Mouse (Mus musculus) spleen, adult 2 months (tissue): ENCODE results near the gene Fkrp. TPM values are rescaled to one million over a fixed set of nuclear protein-coding genes. Genes with fewer than 3 reads are reported as not detected.
A peak's percentile ranks its signal among the peaks of the same experiment; 100 is the strongest.

Experiments used
- DNase-seq, 2 experiments: peaks; one replicate each; pipeline versions ENCODE4 v3.0.0 to v3.0.0-alpha.2; 2012 to 2021; ENCODE audit warnings: low spot score in 2 of 2, low read depth in 1 of 2
- H3K27ac ChIP-seq: fragments of 200-500 bp; 2 replicates; pipeline ENCODE4 v1.5.1; 2012; ENCODE audit warnings: low read length, inconsistent platforms; ENCODE audit not compliant: insufficient read depth
- H3K27me3 ChIP-seq: fragments of 200-500 bp; 2 replicates; pipeline ENCODE4 v1.6.1; 2012; ENCODE audit warnings: mild to moderate bottlenecking, moderate library complexity, low read length, inconsistent platforms; ENCODE audit not compliant: control insufficient read depth, insufficient read depth
- H3K36me3 ChIP-seq: fragments of 200-500 bp; 2 replicates; pipeline ENCODE4 v1.6.1; 2012; ENCODE audit warnings: mild to moderate bottlenecking, low read length, inconsistent platforms; ENCODE audit not compliant: control insufficient read depth, insufficient read depth
- H3K4me1 ChIP-seq: fragments of 200-500 bp; 2 replicates; pipeline ENCODE4 v1.6.1; 2011; ENCODE audit warnings: inconsistent platforms; ENCODE audit not compliant: control insufficient read depth, insufficient read depth, insufficient read length
- H3K4me3 ChIP-seq: fragments of 200-500 bp; 2 replicates; pipeline ENCODE4 v1.5.1; 2011; ENCODE audit warnings: mild to moderate bottlenecking, inconsistent platforms; ENCODE audit not compliant: insufficient read depth, insufficient read length; ENCODE audit errors: extremely low read depth
- CTCF ChIP-seq: fragments of 200-500 bp; IDR thresholded peaks from 2 replicates; pipeline ENCODE4 v1.5.1; 2011; ENCODE audit warnings: mild to moderate bottlenecking, inconsistent platforms; ENCODE audit not compliant: insufficient read depth, insufficient read length, insufficient replicate concordance; ENCODE audit errors: extremely low read depth
- POLR2A ChIP-seq: fragments of 200-500 bp; IDR thresholded peaks from 2 replicates; pipeline ENCODE4 v1.6.1; 2011; ENCODE audit warnings: low read depth, low read length, inconsistent platforms
- WGBS: fragments of 180-500 bp; shearing (Covaris S2); methylation state at CpG from one replicate; pipeline ENCODE4 v1.1.7; 2018; 5-methylcytosine and 5-hydroxymethylcytosine counted together
- polyA plus RNA-seq: library from polyadenylated mRNA; depleted of rRNA; stranded (reverse); fragments of >200 nt; gene quantifications from 2 replicates; pipeline ENCODE4 v1.2.3, GENCODE M21; 2012; rRNA removed

Gene Fkrp
- 28.6 and 36.1 TPM in 2 replicates for polyA plus RNA-seq

DNA sequence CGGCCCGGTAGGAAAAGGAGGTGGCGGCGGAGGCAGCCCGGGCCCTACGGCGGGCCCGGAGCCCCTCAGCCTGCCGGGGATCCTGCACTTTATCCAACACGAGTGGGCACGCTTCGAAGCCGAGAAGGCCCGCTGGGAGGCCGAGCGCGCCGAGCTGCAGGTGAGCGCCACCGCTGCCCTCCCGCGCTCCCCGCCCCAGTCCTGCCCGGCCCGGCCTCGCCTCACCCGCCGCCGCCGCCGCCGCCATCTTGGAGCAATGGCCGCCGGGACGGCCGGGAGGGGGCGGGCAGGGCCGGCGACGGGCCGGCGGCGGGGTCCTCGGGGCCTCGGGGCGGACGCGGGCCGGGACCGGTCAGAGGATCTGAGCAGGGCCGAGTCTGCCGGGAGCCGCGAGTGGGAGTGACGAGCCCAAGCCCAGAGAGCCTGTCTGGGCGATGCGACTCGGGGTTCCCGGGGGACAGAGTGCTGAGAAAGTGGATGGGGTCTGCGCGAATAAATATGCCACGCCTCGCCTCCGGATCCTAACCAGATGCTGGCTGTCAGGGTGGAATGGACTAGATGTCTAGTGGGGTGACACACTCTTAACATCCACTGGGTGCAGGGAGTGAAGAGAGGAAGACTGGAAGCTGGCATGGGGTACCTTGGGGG, at the start of gene Fkrp:
Gene Fkrp, minus strand, starts transcription at position 258 of the 648 bp plus-strand sequence.
- Histone ChIP-seq H3K4me1 (peaks cover 22% of the 10 kb centered on the region; the same call in 1 of the 2 replicates), H3K27ac (peak within 1 kb of the TSS; percentile 86), H3K36me3 (peaks cover 2% of the 10 kb centered on the region), H3K4me3 (peak within 1 kb of the TSS; percentile 96), H3K27me3 (no peaks in the 10 kb centered on the region)
- no peak for TF ChIP-seq POLR2A
- TF ChIP-seq CTCF: no peak
- under 1% methylated on average over 53 of the region's 64 CpGs for WGBS
- peak in 1 of 2 experiments; percentile 46 for DNase-seq

DNA sequence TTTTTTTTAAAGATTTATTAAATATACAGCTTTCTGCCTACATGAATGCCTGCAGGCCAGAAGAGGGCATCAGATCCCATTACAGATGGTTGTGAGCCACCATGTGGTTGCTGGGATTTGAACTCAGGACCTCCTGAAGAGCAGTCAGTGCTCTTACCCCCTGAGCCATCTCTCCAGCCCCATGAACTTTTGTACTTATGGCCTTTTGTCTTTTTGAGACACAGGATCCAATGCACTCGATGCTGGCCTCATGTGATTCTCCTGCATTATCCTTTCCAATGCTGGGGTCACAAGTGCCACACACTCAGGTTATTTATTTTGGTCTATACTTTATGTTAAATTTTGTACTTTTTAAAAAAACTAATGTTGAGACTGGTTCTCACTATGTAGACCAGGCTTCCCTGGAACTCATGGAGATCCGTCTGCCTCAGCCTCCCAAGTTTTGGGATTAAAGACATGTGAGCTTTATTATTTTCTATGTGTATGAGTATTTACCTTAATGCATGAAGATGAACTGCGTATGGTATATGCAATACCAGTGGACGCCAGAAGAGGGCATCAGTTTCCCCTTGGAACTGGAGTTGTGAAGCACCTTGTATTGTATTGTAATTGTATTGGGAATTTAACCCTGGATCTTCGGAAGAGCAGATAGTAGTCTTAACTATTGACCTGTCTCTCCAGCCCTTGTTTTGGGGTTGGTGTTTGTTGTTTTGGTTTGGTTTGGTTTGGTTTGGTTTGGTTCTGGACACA, 43.5 kb upstream of the Fkrp start:
- Histone ChIP-seq H3K27ac (no peak overlapping the region), H3K36me3 (peaks cover 73% of the 10 kb centered on the region), H3K27me3 (no peaks in the 10 kb centered on the region), H3K4me3 (no peak overlapping the region), H3K4me1 (no peaks in the 10 kb centered on the region)
- peak in 1 of 2 experiments; percentile 51 for DNase-seq
- WGBS: 48% methylated on average over 5 of the region's 5 CpGs
- TF ChIP-seq CTCF (0 out of 2 replicates have a peak, but pooled peaks have one; percentile 5), POLR2A (no peak)

DNA sequence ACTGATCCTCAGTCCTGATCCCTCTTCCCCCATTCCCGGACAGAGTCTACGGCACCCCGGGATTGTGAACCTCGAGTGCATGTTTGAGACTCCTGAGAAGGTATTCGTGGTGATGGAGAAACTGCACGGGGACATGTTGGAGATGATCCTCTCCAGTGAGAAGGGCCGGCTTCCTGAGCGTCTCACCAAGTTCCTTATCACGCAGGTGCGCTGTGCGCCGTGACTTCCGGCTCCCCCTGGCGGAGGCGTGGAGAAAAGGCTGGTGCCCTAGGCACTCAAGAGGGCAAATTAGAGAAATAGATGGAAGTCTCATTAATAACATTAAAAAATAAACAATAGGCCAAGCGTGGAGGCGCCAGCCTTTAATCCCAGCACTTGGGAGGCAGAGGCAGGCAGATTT, 41.8 kb upstream of the Fkrp start:
- 48% methylated on average over 17 of the region's 17 CpGs for WGBS
- Histone ChIP-seq H3K27ac (no peak overlapping the region), H3K36me3 (peaks cover 75% of the 10 kb centered on the region), H3K27me3 (no peaks in the 10 kb centered on the region), H3K4me3 (no peak overlapping the region), H3K4me1 (no peaks in the 10 kb centered on the region)
- peak; percentile 76; the same call in 1 of the 2 replicates for TF ChIP-seq CTCF
- TF ChIP-seq POLR2A: no peak
- DNase-seq: peak in 1 of 2 experiments; percentile 58

DNA sequence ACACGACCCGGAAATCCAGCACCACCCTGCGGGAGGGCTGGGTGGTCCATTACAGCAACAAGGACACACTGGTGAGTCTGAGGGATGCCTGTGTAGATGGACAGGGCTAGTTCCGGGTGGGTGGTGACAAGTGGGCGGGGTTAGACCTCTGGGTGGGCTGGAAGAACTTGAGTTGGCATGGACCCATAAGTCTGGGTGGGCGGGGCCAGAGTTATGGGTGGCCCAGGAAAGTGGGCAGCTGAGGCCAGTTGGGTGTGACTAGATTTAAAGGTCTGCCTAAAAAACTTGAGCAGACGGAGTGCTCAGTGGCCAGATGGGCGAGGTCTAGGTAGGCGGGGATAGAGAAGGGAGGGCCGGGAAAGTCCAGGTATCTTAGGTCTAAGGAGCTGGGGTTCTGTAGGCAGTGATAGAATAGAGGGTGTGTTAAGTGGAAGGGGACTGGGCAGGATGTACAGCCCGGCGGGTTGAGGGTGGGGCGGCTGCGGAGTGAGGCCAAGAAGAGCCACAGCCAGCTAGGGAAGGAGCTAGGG, 36.8 kb upstream of the Fkrp start:
- 90% methylated on average over 14 of the region's 14 CpGs for WGBS
- H3K4me3 ChIP-seq: no peak overlapping the region
- TF ChIP-seq POLR2A (no peak), CTCF (no peak)
- no peak for DNase-seq
- no peak overlapping the region for H3K27ac ChIP-seq
- no peaks in the 10 kb centered on the region for H3K27me3 ChIP-seq
- H3K36me3 ChIP-seq: peaks cover 80% of the 10 kb centered on the region
- no peaks in the 10 kb centered on the region for H3K4me1 ChIP-seq

DNA sequence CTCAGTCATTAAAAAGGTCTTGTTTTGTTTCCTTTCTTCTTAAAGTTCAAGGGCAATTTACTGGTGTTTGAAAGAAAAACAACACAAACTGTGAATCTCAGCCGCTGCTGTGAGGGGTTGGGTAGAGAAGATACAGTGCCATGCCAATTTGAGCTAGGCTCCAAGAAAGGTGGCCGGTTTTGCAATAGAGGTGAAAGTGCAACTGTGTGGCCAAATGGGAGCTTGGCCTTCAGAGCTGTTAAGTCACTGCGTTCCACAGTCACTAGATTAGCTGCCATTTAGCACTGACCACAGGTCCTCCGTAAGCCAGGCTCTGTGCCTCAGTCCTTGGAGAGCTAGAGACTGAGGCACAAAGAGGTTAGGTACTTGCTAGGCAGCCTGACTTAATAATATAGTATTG, 35.1 kb upstream of the Fkrp start:
- no peak for DNase-seq
- WGBS: 91% methylated on average over 4 of the region's 4 CpGs
- Histone ChIP-seq H3K4me1 (peaks cover 2% of the 10 kb centered on the region; the same call in 1 of the 2 replicates), H3K36me3 (peaks cover 76% of the 10 kb centered on the region), H3K27me3 (no peaks in the 10 kb centered on the region), H3K4me3 (no peak overlapping the region), H3K27ac (no peak overlapping the region)
- TF ChIP-seq POLR2A: no peak
- TF ChIP-seq CTCF: no peak

DNA sequence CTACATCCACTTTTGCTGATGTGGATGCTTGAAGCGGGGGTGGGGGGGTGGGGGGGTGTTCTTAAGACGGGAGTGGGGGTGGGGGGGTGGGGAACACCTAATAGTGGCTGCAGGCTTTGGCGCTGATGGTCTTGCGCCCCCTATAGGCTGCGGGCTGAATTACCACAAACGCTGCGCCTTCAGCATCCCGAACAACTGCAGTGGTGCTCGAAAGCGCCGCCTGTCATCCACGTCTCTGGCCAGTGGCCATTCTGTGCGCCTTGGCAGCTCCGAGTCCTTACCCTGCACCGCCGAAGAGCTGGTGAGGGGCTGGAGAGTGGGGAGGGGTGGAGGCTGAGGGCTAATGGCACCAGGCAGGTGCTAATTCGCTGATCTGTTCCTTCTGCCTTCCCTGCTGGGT, 32.0 kb upstream of the Fkrp start:
- 75% methylated on average over 17 of the region's 17 CpGs for WGBS
- Histone ChIP-seq H3K4me1 (peaks cover 2% of the 10 kb centered on the region), H3K36me3 (peaks cover 52% of the 10 kb centered on the region), H3K27ac (no peak overlapping the region), H3K4me3 (no peak overlapping the region), H3K27me3 (no peaks in the 10 kb centered on the region)
- peak; percentile 45; the same call in 1 of the 2 replicates for TF ChIP-seq CTCF
- TF ChIP-seq POLR2A: no peak
- peak in 1 of 2 experiments; percentile 39 for DNase-seq
